Mouse (Mus musculus) limb, embryonic 14.5 days (tissue): ENCODE data around the gene 9330161L09Rik. TPM values are rescaled to one million over a fixed set of nuclear protein-coding genes. Genes with fewer than 3 reads are reported as not detected.

ENCODE experiments used
- ATAC-seq: fragments of 200-750 bp; cut with Nextera tagmentation; 2 replicates; pipeline ENCODE4 v1.8.0; 2017; ENCODE audit warnings: low read depth, moderate number of reproducible peaks, moderate TSS enrichment; ENCODE audit not compliant: low FRiP score
- DNase-seq: peaks from one replicate; pipeline ENCODE4 v3.0.0-alpha.2; 2015; ENCODE audit warnings: low spot score
- H3K27ac ChIP-seq: fragments of 300-500 bp; sonication (generic); replicated peaks from 2 replicates; pipeline ENCODE4 v1.5.1; 2014; ENCODE audit warnings: low read depth, mild to moderate bottlenecking, low read length, moderate library complexity, mixed read lengths
- H3K27me3 ChIP-seq: fragments of 300-500 bp; sonication (generic); 2 replicates; pipeline ENCODE4 v1.6.1; 2014; ENCODE audit warnings: low read length, mixed read lengths; ENCODE audit not compliant: control insufficient read depth, insufficient read depth
- H3K36me3 ChIP-seq: fragments of 300-500 bp; sonication (generic); 2 replicates; pipeline ENCODE4 v1.6.1; 2014; ENCODE audit warnings: mild to moderate bottlenecking, low read length, moderate library complexity, mixed read lengths; ENCODE audit not compliant: control insufficient read depth, insufficient read depth
- H3K4me1 ChIP-seq: fragments of 300-500 bp; sonication (generic); 2 replicates; pipeline ENCODE4 v1.6.1; 2014; ENCODE audit warnings: antibody characterized with exemption, low read length, mixed read lengths; ENCODE audit not compliant: control insufficient read depth, insufficient read depth
- H3K4me2 ChIP-seq: fragments of 300-500 bp; sonication (generic); replicated peaks from 2 replicates; pipeline ENCODE4 v1.6.1; 2014; ENCODE audit warnings: low read depth, mild to moderate bottlenecking, low read length, moderate library complexity; ENCODE audit not compliant: severe bottlenecking
- H3K4me3 ChIP-seq: fragments of 300-500 bp; sonication (generic); replicated peaks from 2 replicates; pipeline ENCODE4 v1.5.1; 2014; ENCODE audit warnings: low read length
- H3K9ac ChIP-seq: fragments of 300-500 bp; sonication (generic); 2 replicates; pipeline ENCODE4 v1.6.1; 2014; ENCODE audit warnings: mild to moderate bottlenecking, low read depth, low read length, moderate library complexity; ENCODE audit not compliant: severe bottlenecking
- H3K9me3 ChIP-seq: fragments of 300-500 bp; sonication (generic); 2 replicates; pipeline ENCODE4 v1.6.1; 2016; ENCODE audit warnings: low read length; ENCODE audit not compliant: control insufficient read depth
- POLR2A ChIP-seq: fragments of 200-500 bp; IDR thresholded peaks from 2 replicates; pipeline ENCODE4 v1.8.0; 2012; ENCODE audit warnings: inconsistent platforms, mild to moderate bottlenecking, moderate library complexity, borderline replicate concordance; ENCODE audit not compliant: insufficient read depth, insufficient read length; ENCODE audit errors: extremely low read depth
- WGBS: fragments of 180-500 bp; shearing (Covaris S2); extraction: QIAGEN DNeasy Blood & Tissue Kit; methylation state at CpG from one replicate; pipeline ENCODE4 v1.1.7; 2014; 5-methylcytosine and 5-hydroxymethylcytosine counted together
- polyA plus RNA-seq, 2 experiments: library from polyadenylated mRNA; depleted of rRNA in 1 of 2; stranded (reverse) in 1 of 2; unstranded in 1 of 2; fragments of >200 nt; fragmentation: Nextera tagmentation in 1 of 2; extraction: Ambion mirVana in 1 of 2; gene quantifications; 2 replicates each; pipeline versions ENCODE4 v1.2.1 to v1.2.3; 2012 to 2014

Gene 9330161L09Rik
- polyA plus RNA-seq, 2 experiments = 0.32 to 0.47 TPM

DNA sequence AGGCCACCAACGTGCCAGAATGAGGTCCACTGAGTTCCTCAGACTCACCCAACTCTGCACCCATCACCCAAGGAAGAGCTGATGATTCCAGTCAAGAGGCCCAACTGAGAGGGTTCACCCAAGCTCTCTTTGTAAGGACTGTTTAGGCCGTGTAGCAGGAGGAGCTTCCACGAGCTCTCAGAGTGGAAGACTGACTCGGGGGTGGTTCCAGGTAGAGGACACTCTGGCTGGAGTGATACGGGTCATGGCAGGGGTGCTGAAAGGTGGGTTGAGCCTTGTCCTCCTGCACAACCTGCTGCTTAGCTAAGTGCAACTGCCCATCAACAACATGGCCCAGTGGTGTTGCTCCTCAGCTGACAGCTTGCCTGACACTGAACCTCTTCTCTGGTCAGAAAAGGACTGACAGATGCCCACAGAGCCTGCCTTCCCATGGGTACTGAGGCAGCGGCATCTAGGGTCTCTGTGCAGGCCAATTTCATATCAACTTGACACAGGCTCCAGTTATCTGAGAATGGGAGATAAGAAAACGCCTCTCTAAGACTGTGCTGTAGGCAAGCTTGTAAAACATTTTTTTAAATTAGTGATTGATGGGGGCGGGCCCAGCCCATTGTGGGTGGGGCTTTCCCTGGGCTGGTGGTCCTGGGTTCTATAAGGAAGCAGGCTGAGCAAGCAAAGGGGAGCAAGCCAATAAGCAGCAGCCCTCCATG, 33.9 kb downstream of the 9330161L09Rik start:
- H3K27me3 ChIP-seq = no peaks in the 10 kb centered on the region
- no peaks in the 10 kb centered on the region for H3K4me1 ChIP-seq
- TF ChIP-seq POLR2A = no peak
- H3K27ac ChIP-seq = no peak overlapping the region
- no peak overlapping the region for H3K4me2 ChIP-seq
- no peak overlapping the region for H3K9ac ChIP-seq
- WGBS = 72% methylated on average over 8 of the region's 8 CpGs
- no peaks in the 10 kb centered on the region for H3K36me3 ChIP-seq
- H3K4me3 ChIP-seq = no peak overlapping the region
- no peak for DNase-seq
- H3K9me3 ChIP-seq = no peaks in the 10 kb centered on the region
- ATAC-seq = no peak

- Histone ChIP-seq H3K9me3 (no peaks in the 10 kb centered on the region), H3K4me3 (no peak overlapping the region), H3K36me3 (no peaks in the 10 kb centered on the region), H3K27ac (no peak overlapping the region), H3K4me2 (no peak overlapping the region), H3K27me3 (no peaks in the 10 kb centered on the region), H3K4me1 (no peaks in the 10 kb centered on the region), H3K9ac (no peak overlapping the region)
- no peak for ATAC-seq
- no peak for DNase-seq
- no peak for TF ChIP-seq POLR2A
- 33% methylated on average over 6 of the region's 6 CpGs for WGBS
Measured at GRCm38 (mm10) chr12:103371711-103372110, 35.9 kb downstream of the 9330161L09Rik start.

GRCm38 (mm10) chr12:103370861-103371260, 36.8 kb downstream of the 9330161L09Rik start:
- 72% methylated on average over 4 of the region's 4 CpGs for WGBS
- no peak for TF ChIP-seq POLR2A
- no peaks in the 10 kb centered on the region for H3K27me3 ChIP-seq

DNA sequence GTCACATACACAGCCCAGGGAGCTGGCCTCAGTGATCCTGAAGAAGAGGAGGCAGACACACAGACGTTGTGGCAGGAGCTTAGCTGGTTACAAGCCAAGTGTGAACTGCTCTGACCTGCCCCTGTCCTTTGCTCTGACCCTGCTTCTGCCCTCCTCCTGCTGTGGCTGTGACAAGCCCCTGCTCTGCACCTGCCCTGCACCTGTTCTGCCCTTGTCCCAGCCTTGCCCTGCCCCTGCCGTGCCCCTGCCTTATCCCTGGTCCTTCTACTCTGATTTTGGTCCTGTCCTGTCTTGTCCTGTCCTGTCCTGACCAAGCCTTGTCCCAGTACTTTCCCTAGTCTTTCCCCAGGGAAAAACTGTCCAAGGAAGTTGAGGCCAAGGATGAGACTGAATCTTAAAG, 38.8 kb downstream of the 9330161L09Rik start:
- no peak overlapping the region for H3K4me3 ChIP-seq
- H3K9me3 ChIP-seq = no peaks in the 10 kb centered on the region
- no peaks in the 10 kb centered on the region for H3K36me3 ChIP-seq
- no peak overlapping the region for H3K4me2 ChIP-seq
- no peaks in the 10 kb centered on the region for H3K4me1 ChIP-seq
- WGBS = 63% methylated on average over 2 of the region's 2 CpGs
- ATAC-seq (no peak), DNase-seq (no peak)
- no peak overlapping the region for H3K9ac ChIP-seq
- no peaks in the 10 kb centered on the region for H3K27me3 ChIP-seq
- no peak for TF ChIP-seq POLR2A
- H3K27ac ChIP-seq = no peak overlapping the region

More at GRCm38 (mm10) chr12:103370861-103371260, 36.8 kb downstream of the 9330161L09Rik start:
- Histone ChIP-seq H3K36me3 (no peaks in the 10 kb centered on the region), H3K9ac (no peak overlapping the region), H3K9me3 (no peaks in the 10 kb centered on the region), H3K4me1 (no peaks in the 10 kb centered on the region), H3K27ac (no peak overlapping the region), H3K4me3 (no peak overlapping the region), H3K4me2 (no peak overlapping the region)
- ATAC-seq = no peak
- no peak for DNase-seq

GRCm38 (mm10) chr12:103368326-103368669, 39.3 kb downstream of the 9330161L09Rik start:
- no peak overlapping the region for H3K27ac ChIP-seq
- 75% methylated on average over 7 of the region's 7 CpGs for WGBS
- no peaks in the 10 kb centered on the region for H3K9me3 ChIP-seq
- H3K9ac ChIP-seq = 0 out of 2 replicates have a peak overlapping the region, but pooled peaks have one; percentile 12
- H3K36me3 ChIP-seq = no peaks in the 10 kb centered on the region
- H3K4me1 ChIP-seq = no peaks in the 10 kb centered on the region
- no peaks in the 10 kb centered on the region for H3K27me3 ChIP-seq
- no peak overlapping the region for H3K4me2 ChIP-seq
- no peak for TF ChIP-seq POLR2A
- DNase-seq (no peak), ATAC-seq (no peak; the same call in 1 of the 2 replicates)
- H3K4me3 ChIP-seq = no peak overlapping the region
